Mouse (Mus musculus) 3T3-L1 (cell line): ENCODE data around the gene Hlx.
A peak's percentile ranks its signal among the peaks of the same experiment; 100 is the strongest.

ENCODE experiments used
- DNase-seq: peaks from one replicate; pipeline ENCODE4 v3.0.0-alpha.2; 2015; ENCODE audit warnings: low read depth, low spot score

Hlx gene

GRCm38 (mm10) chr1:184733300-184734066 is 1.1 kb upstream of the Hlx start:
- DNase-seq, result no peak

DNA sequence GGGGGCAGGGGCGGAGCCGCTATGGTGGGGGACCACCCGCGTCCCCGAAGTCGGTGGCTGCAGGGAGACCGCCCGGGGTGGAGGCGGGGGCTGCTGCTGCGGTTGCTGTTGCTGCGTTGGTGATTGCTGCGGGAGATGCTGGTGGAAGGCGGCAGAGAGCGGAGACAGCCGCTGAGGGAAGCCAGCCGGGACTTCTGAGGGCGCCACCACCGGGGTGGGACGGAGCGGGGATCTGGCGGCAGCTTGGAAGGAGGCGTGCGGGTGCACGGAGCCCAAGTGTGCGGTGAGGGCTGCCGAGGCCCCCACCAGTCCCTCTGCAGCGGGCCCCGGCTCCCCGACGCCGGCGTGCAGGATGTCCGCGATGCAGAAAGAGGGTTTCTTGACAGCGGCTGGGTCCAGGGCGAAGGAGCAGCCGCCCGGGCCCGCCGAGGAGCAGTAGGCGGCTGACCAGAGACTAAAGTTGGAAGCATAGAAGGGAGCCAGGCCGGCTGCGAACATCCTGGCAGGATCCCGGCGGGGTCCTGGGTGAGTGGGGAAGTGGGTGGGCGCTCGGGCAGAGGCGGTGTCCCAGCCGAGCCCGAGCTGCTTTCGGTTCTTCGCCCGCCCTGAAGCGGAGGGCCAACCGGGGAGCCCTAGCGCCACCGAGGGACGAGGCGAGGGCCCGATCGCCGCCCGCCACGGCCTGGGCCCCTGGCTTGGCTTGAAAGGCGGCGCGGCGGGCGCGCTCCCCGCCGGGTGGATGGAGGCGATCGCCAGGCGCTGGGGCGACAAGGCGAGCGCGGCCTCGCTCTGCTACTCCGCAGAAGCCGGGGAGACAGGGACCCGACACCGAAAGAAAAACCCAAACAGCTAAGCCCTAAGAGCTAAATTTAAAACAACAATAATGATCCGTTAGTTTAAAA is 524 bp downstream of the Hlx start:
- DNase-seq, result peak; percentile 27

DNA sequence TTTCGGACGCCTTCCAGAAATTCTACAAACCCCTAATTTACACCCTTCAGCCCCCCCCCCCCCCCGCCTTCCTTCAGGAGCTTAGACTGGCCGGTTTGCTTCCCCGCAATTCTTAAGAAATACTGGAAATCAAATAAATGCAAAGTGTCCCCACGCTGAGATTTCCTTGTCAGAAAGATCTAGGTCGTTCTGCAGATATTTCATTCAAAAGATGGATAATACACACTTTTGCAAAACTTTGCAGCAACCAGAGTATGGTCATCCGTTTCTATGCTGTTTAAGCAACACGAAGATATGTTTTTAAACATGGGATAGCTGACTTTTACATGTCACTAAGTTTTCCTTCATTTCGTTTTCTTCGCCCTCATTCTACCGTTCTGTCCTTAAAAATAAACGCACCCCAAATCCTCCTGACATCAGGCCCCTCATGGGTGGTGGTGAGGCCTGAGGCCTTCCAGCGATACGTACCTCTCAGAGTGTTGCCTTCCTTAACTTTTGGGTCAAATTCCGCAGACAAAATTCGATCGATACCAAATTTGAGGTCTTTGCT is 1.3 kb downstream of the Hlx start:
- DNase-seq, result no peak

- no peak for DNase-seq
These were observed 1.9 kb downstream of the Hlx start for GRCm38 (mm10) chr1:184730453-184731013.

GRCm38 (mm10) chr1:184729357-184730140 is 2.9 kb downstream of the Hlx start:
- DNase-seq, result no peak

DNA sequence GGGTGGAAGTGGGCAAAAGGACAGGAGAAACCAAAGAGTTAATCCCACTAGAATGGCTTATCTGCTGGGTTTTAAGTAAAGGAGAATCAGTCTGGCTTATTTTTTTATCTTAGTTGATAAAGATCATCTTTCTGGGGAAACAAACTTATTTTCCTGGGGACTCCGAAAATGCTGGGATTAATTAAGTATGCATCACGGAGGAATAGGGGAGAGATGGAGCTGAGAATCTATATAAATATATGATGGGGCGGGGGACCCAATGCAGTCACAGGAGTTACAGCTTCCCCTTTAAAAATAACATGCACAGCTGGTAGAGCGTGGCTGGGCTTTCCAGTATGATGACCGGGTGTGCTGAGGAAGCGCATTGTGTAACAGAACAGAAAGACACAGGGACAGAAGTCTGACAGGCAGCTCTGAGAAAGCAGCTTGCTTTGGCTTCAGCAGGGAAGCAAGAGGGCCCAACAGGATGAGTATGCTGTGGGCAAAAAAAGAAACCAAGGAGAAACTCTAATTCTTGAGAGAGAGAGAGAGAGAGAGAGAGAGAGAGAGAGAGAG is 3.8 kb downstream of the Hlx start:
- no peak for DNase-seq

GRCm38 (mm10) chr1:184727401-184728265 is 4.8 kb downstream of the Hlx start:
- no peak for DNase-seq

- DNase-seq, result no peak
These were observed 5.7 kb downstream of the Hlx start for GRCm38 (mm10) chr1:184726576-184727300.

GRCm38 (mm10) chr1:184725318-184725790 is 7.1 kb downstream of the Hlx start:
- DNase-seq, result no peak

DNA sequence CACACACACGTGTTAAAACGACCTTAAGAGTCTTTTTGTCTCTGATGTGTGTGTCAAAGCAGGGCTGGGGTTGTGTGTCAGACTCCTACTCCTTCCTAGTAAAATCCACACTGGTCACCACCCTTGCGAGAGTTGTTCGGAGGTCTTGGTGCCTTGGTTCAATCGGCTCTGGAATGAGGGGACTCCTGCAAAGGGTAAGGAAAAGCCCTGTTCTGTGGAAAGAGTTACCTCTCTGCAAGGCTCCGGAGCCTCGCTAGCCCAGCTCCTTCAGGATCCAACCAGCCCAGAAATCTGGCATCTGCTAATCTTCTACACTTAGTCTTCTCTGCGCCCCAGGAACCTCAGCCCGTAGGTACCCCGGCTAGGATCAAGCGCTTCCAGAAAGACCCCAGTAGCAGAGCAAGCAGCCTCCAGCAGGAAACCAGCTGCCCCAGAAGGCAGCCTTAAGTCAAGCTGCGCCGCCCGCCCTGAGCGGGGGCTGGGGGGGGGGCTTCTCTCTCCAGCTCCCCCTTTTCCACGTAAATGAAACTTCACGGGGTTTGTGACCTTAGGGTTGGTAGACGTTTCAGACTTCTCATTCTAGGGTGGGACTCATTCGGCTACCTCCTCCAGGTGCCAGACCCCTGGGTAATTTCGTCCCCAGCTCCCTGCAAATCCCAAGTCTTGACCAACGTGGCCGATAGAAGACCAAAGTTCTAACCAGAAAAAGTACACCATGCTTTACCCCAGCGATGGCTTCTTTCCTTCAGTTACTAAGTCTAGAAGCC is 7.7 kb downstream of the Hlx start:
- no peak for DNase-seq

- DNase-seq, result no peak
These were observed 8.5 kb downstream of the Hlx start for GRCm38 (mm10) chr1:184723899-184724298.

GRCm38 (mm10) chr1:184721121-184721520 is 11.3 kb downstream of the Hlx start:
- DNase-seq, result no peak

DNA sequence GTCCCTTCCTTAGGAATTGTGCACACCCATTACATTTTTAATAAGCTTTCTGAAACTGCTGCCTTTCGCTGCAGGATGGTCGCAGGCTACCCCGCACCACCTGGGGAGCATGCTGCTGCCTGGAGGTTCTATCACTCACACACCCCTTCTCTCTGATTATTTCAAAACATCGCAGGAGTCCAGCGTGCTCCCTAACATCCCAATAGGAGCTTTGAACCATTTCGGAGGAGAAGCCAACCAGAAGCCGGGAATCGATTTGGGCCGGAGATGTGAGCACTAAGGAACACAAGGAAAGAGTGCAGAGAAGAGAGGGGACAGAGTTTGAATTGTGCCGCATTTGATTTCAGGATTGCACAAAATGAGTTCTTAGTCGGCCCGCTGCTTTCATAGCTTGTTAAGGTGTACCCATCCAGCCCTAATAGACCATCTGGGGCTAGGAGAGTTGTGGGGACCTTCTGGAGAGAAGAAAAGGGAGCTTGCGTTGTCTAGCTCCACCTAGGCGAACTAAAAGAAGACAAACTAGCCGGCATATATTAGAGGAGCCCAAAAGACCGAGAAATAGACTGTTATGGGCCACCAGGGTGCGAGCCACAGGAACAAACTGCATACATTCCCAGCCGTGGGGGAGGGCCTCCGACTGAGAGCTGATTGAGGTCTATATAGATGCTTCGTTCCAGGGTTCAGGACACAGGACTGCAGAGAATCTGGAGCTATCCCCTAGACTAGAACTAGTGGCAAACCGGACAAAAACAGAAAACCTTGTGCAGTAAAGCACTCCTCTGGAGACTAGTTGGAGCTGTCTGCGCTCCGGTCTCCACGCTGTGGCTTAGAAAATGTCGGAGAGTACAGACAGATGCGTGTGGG is 12.0 kb downstream of the Hlx start:
- DNase-seq, result no peak

GRCm38 (mm10) chr1:184718261-184719120 is 13.9 kb downstream of the Hlx start:
- DNase-seq, result no peak

DNA sequence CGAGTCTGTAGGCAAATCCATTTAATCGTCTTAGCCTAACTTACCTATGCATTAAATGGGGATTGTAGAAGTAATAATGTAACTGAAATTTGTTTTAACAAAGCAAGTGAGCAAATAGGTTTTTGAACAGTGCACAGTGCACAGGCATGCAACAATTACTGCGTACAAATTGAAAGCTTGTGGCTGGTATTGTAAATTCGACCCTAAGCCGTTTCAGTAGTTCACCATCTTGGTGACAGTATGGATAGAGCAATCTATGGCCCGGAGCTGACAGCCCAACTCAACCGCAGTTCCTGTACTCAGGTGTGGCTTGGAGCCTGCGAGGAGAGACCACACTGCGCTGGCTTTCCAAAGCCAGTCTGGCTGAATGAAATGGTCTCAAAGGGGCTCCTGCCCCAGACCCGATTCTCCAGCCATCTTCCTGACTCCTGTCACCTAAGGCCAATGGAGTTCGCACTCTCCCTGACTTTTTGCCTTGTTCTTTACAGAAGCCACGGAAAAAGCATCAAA is 14.7 kb downstream of the Hlx start:
- DNase-seq, result no peak

DNA sequence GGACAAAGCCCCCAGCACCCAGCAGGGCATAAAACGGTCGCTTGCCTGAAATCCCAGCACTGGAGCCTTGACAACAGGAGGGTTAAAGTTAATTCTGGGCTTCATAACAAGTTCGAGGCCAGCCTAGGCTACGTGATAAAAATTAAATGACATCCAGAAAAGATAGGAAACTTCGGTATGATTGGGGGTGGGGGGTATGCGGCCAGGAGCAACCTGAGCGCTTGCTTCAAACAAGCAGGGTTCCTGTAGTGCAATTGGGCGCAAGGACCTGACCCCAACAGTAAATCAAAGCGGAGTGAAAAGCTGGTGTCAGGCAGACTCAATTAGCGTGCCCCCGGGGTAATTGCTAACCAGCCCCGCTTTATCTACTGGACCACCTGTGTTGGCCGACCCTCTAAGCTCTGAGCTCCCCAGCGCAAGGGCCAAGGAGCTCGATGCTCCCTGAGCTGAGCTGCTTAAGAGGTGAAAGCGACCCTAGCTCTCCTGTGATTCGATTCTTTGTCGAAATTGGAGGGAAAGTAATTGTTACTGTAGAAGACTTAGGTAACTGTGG is 15.3 kb downstream of the Hlx start:
- no peak for DNase-seq
